Mouse (Mus musculus): ENCODE measurements around the gene C5ar2. TPM values are rescaled to one million over a fixed set of nuclear protein-coding genes. Genes with fewer than 3 reads are reported as not detected.

The C5ar2 gene
- 0.13 TPM in 1 of 2 replicates, not detected in the other for polyA plus RNA-seq (2014; fragmentation: Nextera tagmentation; extraction: Ambion mirVana)

DNA sequence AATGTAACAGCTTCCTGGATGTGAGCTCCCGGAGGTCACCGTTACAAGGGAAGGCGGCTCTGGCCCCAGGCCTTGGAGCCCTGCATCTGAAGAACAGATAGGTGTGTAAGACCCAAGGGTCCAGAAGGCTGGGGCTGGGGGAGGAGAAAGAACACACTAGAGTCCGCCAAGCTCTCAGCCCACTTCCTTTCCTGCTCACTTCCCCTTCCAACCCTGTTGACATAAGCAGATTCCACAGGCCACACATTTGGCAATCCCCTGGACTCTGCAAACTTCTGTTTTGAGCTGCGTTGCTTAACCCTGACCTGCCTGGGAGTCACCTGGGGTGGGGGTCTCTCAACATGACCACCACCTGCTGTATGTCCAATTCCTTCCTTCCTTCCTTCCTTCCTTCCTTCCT is at the start of gene C5ar2:
Gene C5ar2 (minus strand): TSS at position 88 of the 400 bp plus-strand sequence.
- Histone ChIP-seq H3K27me3 (ENCODE audit: control insufficient read depth, insufficient read depth, low read length) (no peaks in the 10 kb centered on the region), H3K27ac (no peak within 1 kb of the TSS), H3K9ac (no peak within 1 kb of the TSS), H3K4me2 (replicated peaks) (no peak within 1 kb of the TSS), H3K4me1 (replicated peaks; ENCODE audit: control insufficient read depth, insufficient read depth, low read length) (no peaks in the 10 kb centered on the region), H3K4me3 (replicated peaks; ENCODE audit: low read length) (no peak within 1 kb of the TSS), H3K36me3 (replicated peaks; ENCODE audit: control insufficient read depth, insufficient read depth) (no peaks in the 10 kb centered on the region), H3K9me3 (ENCODE audit: control insufficient read depth, low read length) (no peaks in the 10 kb centered on the region)
- DNase-seq (ENCODE audit: low spot score) (no peak), ATAC-seq (ENCODE audit: low FRiP score) (no peak)
- 82% methylated on average over 5 of the region's 5 CpGs for WGBS

DNA sequence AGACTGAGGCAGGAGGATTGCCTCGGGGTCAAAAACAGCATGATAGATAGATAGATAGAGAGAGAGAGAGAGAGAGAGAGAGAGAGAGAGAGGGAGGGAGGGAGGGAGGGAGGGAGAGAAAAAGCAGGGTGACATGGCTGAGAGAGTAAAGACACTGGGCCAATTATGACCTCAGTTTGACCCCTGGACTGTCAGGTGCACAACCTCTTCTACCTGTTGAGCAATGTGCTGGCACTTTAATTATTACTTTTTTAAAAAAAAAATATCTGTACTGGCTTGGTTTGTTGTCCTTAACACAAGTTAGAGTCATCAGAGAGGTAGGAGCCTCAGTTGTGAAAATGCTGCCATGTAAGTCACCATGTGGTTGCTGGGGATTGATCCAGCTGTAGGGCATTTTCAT is 43.8 kb upstream of the C5ar2 start:
- 77% methylated on average over 1 of the region's 1 CpGs for WGBS
- Histone ChIP-seq H3K27me3 (ENCODE audit: control insufficient read depth, insufficient read depth, low read length) (no peaks in the 10 kb centered on the region), H3K27ac (no peak overlapping the region), H3K4me2 (replicated peaks) (no peak overlapping the region), H3K36me3 (replicated peaks; ENCODE audit: control insufficient read depth, insufficient read depth) (peaks cover 12% of the 10 kb centered on the region), H3K9me3 (ENCODE audit: control insufficient read depth, low read length) (no peaks in the 10 kb centered on the region), H3K4me1 (replicated peaks; ENCODE audit: control insufficient read depth, insufficient read depth, low read length) (peaks cover 8% of the 10 kb centered on the region), H3K4me3 (replicated peaks; ENCODE audit: low read length) (no peak overlapping the region), H3K9ac (no peak overlapping the region)
- ATAC-seq (ENCODE audit: low FRiP score) (no peak), DNase-seq (ENCODE audit: low spot score) (no peak)

DNA sequence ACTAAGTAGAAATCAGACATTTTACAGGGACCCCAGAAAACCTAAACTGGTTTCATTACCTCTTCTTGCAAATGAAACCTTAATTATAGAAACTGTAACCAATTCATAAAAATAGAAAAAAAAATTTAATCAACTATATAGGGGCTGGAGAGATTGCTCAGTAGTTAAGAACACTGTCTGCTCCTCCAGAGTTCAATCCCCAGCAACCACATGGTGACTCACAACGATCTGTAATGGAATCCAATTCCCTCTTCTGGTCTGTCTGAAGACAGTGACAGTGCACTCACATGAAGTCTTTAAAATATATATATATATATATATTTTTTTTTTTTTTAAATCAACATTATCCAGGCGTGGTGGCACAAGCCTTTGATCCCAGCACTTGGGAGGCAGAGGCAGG is 43.1 kb upstream of the C5ar2 start:
- H3K4me2 ChIP-seq (replicated peaks) = peak overlapping the region; percentile 42
- no peaks in the 10 kb centered on the region for H3K27me3 ChIP-seq (ENCODE audit: control insufficient read depth, insufficient read depth, low read length)
- H3K9ac ChIP-seq = peak overlapping the region; percentile 62
- peaks cover 20% of the 10 kb centered on the region for H3K36me3 ChIP-seq (replicated peaks; ENCODE audit: control insufficient read depth, insufficient read depth)
- no peaks in the 10 kb centered on the region for H3K9me3 ChIP-seq (ENCODE audit: control insufficient read depth, low read length)
- peaks cover 8% of the 10 kb centered on the region for H3K4me1 ChIP-seq (replicated peaks; ENCODE audit: control insufficient read depth, insufficient read depth, low read length)
- peak overlapping the region; percentile 93 for H3K27ac ChIP-seq
- no peak for ATAC-seq (ENCODE audit: low FRiP score)
- WGBS = 81% methylated on average over 2 of the region's 2 CpGs
- DNase-seq (ENCODE audit: low spot score) = no peak
- H3K4me3 ChIP-seq (replicated peaks; ENCODE audit: low read length) = peak overlapping the region; percentile 65

DNA sequence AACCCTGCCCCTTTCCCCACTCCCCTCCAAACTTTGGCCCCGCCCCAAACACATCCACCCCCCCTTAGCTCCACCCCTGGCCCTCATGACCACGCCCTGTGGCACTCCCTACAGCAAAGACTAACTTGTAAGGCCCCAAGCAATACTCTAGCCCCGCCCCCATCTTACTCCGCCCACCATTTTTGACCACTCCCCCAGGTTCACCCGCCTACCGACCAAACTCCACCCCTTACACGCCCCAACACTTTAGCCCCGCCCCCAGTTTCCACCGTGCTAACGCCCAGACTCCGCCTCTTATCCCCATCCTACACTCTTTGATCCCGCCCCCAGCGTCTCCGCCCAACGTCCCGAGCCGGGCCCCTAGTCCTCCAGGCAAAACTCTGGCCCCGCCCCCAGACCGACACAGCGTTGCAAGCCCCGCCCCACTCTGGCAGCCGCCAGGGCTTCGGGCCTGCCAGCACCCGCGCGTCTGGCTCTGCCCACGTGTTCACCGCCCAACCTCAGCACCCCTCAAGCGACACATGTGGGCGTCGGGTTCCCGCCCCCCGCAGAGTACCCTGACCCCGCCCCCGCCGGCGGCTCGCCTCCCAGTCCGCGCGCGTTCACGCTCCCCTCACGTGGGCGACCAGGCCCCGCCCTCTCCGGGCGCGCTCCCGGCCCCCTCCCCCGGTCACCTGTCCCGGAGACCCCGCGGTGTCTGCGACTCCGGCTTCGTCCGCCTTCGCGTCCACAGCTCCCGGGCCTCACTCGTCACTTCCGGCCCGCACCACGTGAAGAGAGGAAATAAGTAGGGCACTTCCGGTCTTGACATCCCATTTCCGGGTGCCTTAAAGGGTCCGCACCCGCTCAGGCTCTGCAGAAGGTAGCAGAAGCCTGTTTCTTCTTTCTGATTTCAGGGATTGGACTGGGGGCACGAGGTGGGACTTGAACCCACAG is 42.3 kb upstream of the C5ar2 start, which contains the start of gene Ccdc9:
Gene Ccdc9 (minus strand): TSS at position 770 of the 936 bp plus-strand sequence.
- H3K9ac ChIP-seq = peak within 1 kb of the TSS; percentile 62
- no peaks in the 10 kb centered on the region for H3K9me3 ChIP-seq (ENCODE audit: control insufficient read depth, low read length)
- H3K27me3 ChIP-seq (ENCODE audit: control insufficient read depth, insufficient read depth, low read length) = no peaks in the 10 kb centered on the region
- DNase-seq (ENCODE audit: low spot score) = peak; percentile 97
- peak within 1 kb of the TSS; percentile 42 for H3K4me2 ChIP-seq (replicated peaks)
- peak within 1 kb of the TSS; percentile 65 for H3K4me3 ChIP-seq (replicated peaks; ENCODE audit: low read length)
- H3K4me1 ChIP-seq (replicated peaks; ENCODE audit: control insufficient read depth, insufficient read depth, low read length) = peaks cover 8% of the 10 kb centered on the region
- H3K27ac ChIP-seq = peak within 1 kb of the TSS; percentile 93
- H3K36me3 ChIP-seq (replicated peaks; ENCODE audit: control insufficient read depth, insufficient read depth) = peaks cover 27% of the 10 kb centered on the region
- peak; percentile 95 for ATAC-seq (ENCODE audit: low FRiP score)
- WGBS = under 1% methylated on average over 67 of the region's 70 CpGs

DNA sequence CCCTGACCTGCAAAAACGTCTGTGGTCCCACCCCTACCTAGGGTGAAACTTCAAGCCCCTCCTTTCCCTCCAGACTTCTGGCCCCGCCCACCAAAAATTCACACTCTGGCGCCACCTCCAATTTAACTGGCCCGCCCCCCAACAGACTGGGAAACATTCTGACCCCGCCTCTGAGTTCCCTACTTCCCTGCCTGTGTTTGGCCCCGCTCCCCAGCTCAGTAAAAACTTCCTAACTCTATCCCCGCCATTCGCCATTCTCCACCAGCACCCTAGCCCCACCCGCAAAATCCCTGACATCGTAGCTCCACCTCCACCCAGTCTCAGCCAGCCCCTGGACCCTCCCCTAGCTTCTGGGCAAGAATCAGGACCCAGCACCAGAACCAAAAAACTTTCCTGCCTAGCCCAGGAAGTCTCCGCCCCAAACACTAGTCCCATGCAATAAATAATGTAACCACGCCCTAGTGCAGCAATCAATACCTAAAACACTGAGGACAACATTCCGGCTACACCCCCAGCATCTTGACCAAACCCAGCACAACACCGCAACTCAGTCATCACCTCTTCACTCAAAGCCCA is 41.6 kb upstream of the C5ar2 start:
- H3K9ac ChIP-seq = no peak overlapping the region
- H3K4me2 ChIP-seq (replicated peaks) = peak overlapping the region; percentile 42
- peaks cover 35% of the 10 kb centered on the region for H3K36me3 ChIP-seq (replicated peaks; ENCODE audit: control insufficient read depth, insufficient read depth)
- H3K9me3 ChIP-seq (ENCODE audit: control insufficient read depth, low read length) = no peaks in the 10 kb centered on the region
- peak overlapping the region; percentile 65 for H3K4me3 ChIP-seq (replicated peaks; ENCODE audit: low read length)
- DNase-seq (ENCODE audit: low spot score) = no peak
- H3K27me3 ChIP-seq (ENCODE audit: control insufficient read depth, insufficient read depth, low read length) = no peaks in the 10 kb centered on the region
- peaks cover 8% of the 10 kb centered on the region for H3K4me1 ChIP-seq (replicated peaks; ENCODE audit: control insufficient read depth, insufficient read depth, low read length)
- 4% methylated on average over 14 of the region's 14 CpGs for WGBS
- ATAC-seq (ENCODE audit: low FRiP score) = peak; percentile 53
- 0 out of 2 replicates have a peak overlapping the region, but pooled peaks have one; percentile 93 for H3K27ac ChIP-seq

DNA sequence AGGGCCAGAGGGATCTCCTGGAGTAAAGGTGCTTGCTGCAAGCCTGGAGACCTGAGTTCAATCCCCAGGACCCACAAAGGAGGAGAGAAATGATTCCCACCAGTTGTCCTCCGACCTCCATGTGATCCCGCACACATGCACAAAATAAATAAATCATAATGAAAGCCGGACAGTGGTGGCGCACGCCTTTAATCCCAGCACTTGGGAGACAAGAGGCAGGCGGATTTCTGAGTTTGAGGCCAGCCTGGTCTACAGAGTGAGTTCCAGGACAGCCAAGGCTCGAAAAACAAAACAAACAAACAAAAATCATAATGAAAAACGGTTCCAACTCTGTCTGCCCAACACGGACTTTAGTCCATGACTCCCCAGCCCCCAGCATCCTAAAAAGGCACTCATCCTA is 41.0 kb upstream of the C5ar2 start:
- H3K27ac ChIP-seq = no peak overlapping the region
- DNase-seq (ENCODE audit: low spot score) (no peak), ATAC-seq (ENCODE audit: low FRiP score) (no peak)
- peaks cover 8% of the 10 kb centered on the region for H3K4me1 ChIP-seq (replicated peaks; ENCODE audit: control insufficient read depth, insufficient read depth, low read length)
- H3K9ac ChIP-seq = no peak overlapping the region
- H3K9me3 ChIP-seq (ENCODE audit: control insufficient read depth, low read length) = no peaks in the 10 kb centered on the region
- no peaks in the 10 kb centered on the region for H3K27me3 ChIP-seq (ENCODE audit: control insufficient read depth, insufficient read depth, low read length)
- peaks cover 41% of the 10 kb centered on the region for H3K36me3 ChIP-seq (replicated peaks; ENCODE audit: control insufficient read depth, insufficient read depth)
- peak overlapping the region; percentile 42 for H3K4me2 ChIP-seq (replicated peaks)
- WGBS = 75% methylated on average over 9 of the region's 9 CpGs
- H3K4me3 ChIP-seq (replicated peaks; ENCODE audit: low read length) = 0 out of 2 replicates have a peak overlapping the region, but pooled peaks have one; percentile 65

DNA sequence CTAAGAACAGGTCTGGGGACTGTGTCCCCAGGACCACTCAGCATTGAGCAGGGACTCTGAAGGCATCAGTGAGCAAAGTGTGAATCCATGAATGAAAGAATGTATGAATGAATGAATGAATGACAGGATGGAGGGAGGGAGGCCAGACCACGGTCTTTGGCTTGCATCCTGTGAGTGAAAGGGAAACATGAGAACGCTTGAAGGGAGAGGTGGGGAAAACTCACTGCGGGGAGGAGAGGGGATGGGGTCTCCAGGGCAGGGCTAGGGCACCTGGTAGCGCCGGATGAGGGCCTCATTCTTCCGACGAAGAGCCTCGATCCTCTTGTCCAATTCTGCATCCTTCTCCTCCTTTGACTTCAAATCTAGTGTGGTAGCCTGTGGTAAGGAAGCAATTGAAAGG is 40.0 kb upstream of the C5ar2 start:
- no peak for DNase-seq (ENCODE audit: low spot score)
- Histone ChIP-seq H3K27ac (no peak overlapping the region), H3K27me3 (ENCODE audit: control insufficient read depth, insufficient read depth, low read length) (no peaks in the 10 kb centered on the region), H3K4me1 (replicated peaks; ENCODE audit: control insufficient read depth, insufficient read depth, low read length) (peaks cover 8% of the 10 kb centered on the region), H3K9ac (no peak overlapping the region), H3K9me3 (ENCODE audit: control insufficient read depth, low read length) (no peaks in the 10 kb centered on the region), H3K4me2 (replicated peaks) (no peak overlapping the region), H3K4me3 (replicated peaks; ENCODE audit: low read length) (no peak overlapping the region), H3K36me3 (replicated peaks; ENCODE audit: control insufficient read depth, insufficient read depth) (peaks cover 48% of the 10 kb centered on the region)
- no peak for ATAC-seq (ENCODE audit: low FRiP score)
- 90% methylated on average over 8 of the region's 8 CpGs for WGBS

DNA sequence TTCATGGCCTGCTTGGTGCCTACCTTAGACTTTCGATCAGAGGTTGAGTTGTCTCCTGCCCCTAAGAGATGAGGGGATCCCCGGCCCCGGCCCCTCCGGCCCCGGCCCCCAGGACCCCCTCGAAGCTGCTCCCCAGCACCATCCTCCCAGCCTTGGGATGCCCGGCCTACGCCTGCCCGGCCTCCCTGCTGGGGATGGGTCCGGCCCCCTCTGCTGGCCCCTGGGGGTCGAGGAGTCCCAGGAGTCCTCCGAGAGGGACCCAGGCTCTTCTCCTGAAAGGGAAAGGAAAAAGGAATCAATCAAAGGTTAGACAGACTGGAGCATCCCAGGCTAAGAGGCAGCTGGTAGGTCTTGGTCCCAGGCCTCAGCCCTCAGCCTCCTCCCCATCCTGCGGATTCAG is 38.4 kb upstream of the C5ar2 start:
- no peak overlapping the region for H3K27ac ChIP-seq
- DNase-seq (ENCODE audit: low spot score) (no peak), ATAC-seq (ENCODE audit: low FRiP score) (no peak)
- no peaks in the 10 kb centered on the region for H3K27me3 ChIP-seq (ENCODE audit: control insufficient read depth, insufficient read depth, low read length)
- no peak overlapping the region for H3K4me3 ChIP-seq (replicated peaks; ENCODE audit: low read length)
- peaks cover 61% of the 10 kb centered on the region for H3K36me3 ChIP-seq (replicated peaks; ENCODE audit: control insufficient read depth, insufficient read depth)
- no peak overlapping the region for H3K4me2 ChIP-seq (replicated peaks)
- peaks cover 8% of the 10 kb centered on the region for H3K4me1 ChIP-seq (replicated peaks; ENCODE audit: control insufficient read depth, insufficient read depth, low read length)
- no peak overlapping the region for H3K9ac ChIP-seq
- 87% methylated on average over 13 of the region's 13 CpGs for WGBS
- no peaks in the 10 kb centered on the region for H3K9me3 ChIP-seq (ENCODE audit: control insufficient read depth, low read length)

DNA sequence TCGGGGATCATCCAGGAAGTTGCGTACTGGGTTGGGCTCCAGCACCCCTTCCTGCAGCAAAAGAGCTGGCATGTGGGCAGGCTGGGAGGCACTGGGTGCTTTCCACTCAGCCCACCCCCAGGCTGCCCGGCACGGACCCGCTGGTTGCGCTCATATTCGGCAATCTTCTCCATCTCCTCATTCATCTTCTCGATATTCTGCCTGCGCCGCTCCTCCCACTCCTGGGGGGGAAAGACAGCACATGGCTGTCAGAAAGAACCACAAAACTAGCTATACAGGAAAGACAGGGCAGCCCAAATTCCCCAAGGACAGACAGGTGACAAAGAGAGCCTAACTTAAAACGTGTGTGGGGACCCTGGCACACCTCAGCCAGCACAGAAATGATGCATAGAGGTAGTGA is 36.8 kb upstream of the C5ar2 start:
- ATAC-seq (ENCODE audit: low FRiP score) = no peak
- peaks cover 77% of the 10 kb centered on the region for H3K36me3 ChIP-seq (replicated peaks; ENCODE audit: control insufficient read depth, insufficient read depth)

More for the DNA sequence above, 36.8 kb upstream of the C5ar2 start:
- H3K9me3 ChIP-seq (ENCODE audit: control insufficient read depth, low read length) = no peaks in the 10 kb centered on the region
- WGBS = 90% methylated on average over 11 of the region's 11 CpGs
- no peak overlapping the region for H3K4me3 ChIP-seq (replicated peaks; ENCODE audit: low read length)
- no peaks in the 10 kb centered on the region for H3K27me3 ChIP-seq (ENCODE audit: control insufficient read depth, insufficient read depth, low read length)
- no peak overlapping the region for H3K27ac ChIP-seq
- no peak overlapping the region for H3K4me2 ChIP-seq (replicated peaks)
- peaks cover 6% of the 10 kb centered on the region for H3K4me1 ChIP-seq (replicated peaks; ENCODE audit: control insufficient read depth, insufficient read depth, low read length)
- H3K9ac ChIP-seq = no peak overlapping the region
- DNase-seq (ENCODE audit: low spot score) = no peak

Measured in hindbrain, embryonic 14.5 days (tissue).